Mouse (Mus musculus) limb, embryonic 14.5 days (tissue): ENCODE data around the gene Zfp78. TPM values are rescaled to one million over a fixed set of nuclear protein-coding genes. Genes with fewer than 3 reads are reported as not detected.

ENCODE experiments used
- ATAC-seq: fragments of 200-750 bp; cut with Nextera tagmentation; 2 replicates; pipeline ENCODE4 v1.8.0; 2017; ENCODE audit warnings: low read depth, moderate number of reproducible peaks, moderate TSS enrichment; ENCODE audit not compliant: low FRiP score
- DNase-seq: peaks from one replicate; pipeline ENCODE4 v3.0.0-alpha.2; 2015; ENCODE audit warnings: low spot score
- H3K27ac ChIP-seq: fragments of 300-500 bp; sonication (generic); replicated peaks from 2 replicates; pipeline ENCODE4 v1.5.1; 2014; ENCODE audit warnings: low read depth, mild to moderate bottlenecking, low read length, moderate library complexity, mixed read lengths
- H3K27me3 ChIP-seq: fragments of 300-500 bp; sonication (generic); 2 replicates; pipeline ENCODE4 v1.6.1; 2014; ENCODE audit warnings: low read length, mixed read lengths; ENCODE audit not compliant: control insufficient read depth, insufficient read depth
- H3K36me3 ChIP-seq: fragments of 300-500 bp; sonication (generic); 2 replicates; pipeline ENCODE4 v1.6.1; 2014; ENCODE audit warnings: mild to moderate bottlenecking, low read length, moderate library complexity, mixed read lengths; ENCODE audit not compliant: control insufficient read depth, insufficient read depth
- H3K4me1 ChIP-seq: fragments of 300-500 bp; sonication (generic); 2 replicates; pipeline ENCODE4 v1.6.1; 2014; ENCODE audit warnings: antibody characterized with exemption, low read length, mixed read lengths; ENCODE audit not compliant: control insufficient read depth, insufficient read depth
- H3K4me2 ChIP-seq: fragments of 300-500 bp; sonication (generic); replicated peaks from 2 replicates; pipeline ENCODE4 v1.6.1; 2014; ENCODE audit warnings: low read depth, mild to moderate bottlenecking, low read length, moderate library complexity; ENCODE audit not compliant: severe bottlenecking
- H3K4me3 ChIP-seq: fragments of 300-500 bp; sonication (generic); replicated peaks from 2 replicates; pipeline ENCODE4 v1.5.1; 2014; ENCODE audit warnings: low read length
- H3K9ac ChIP-seq: fragments of 300-500 bp; sonication (generic); 2 replicates; pipeline ENCODE4 v1.6.1; 2014; ENCODE audit warnings: mild to moderate bottlenecking, low read depth, low read length, moderate library complexity; ENCODE audit not compliant: severe bottlenecking
- H3K9me3 ChIP-seq: fragments of 300-500 bp; sonication (generic); 2 replicates; pipeline ENCODE4 v1.6.1; 2016; ENCODE audit warnings: low read length; ENCODE audit not compliant: control insufficient read depth
- POLR2A ChIP-seq: fragments of 200-500 bp; IDR thresholded peaks from 2 replicates; pipeline ENCODE4 v1.8.0; 2012; ENCODE audit warnings: inconsistent platforms, mild to moderate bottlenecking, moderate library complexity, borderline replicate concordance; ENCODE audit not compliant: insufficient read depth, insufficient read length; ENCODE audit errors: extremely low read depth
- WGBS: fragments of 180-500 bp; shearing (Covaris S2); extraction: QIAGEN DNeasy Blood & Tissue Kit; methylation state at CpG from one replicate; pipeline ENCODE4 v1.1.7; 2014; 5-methylcytosine and 5-hydroxymethylcytosine counted together
- polyA plus RNA-seq, 2 experiments: library from polyadenylated mRNA; depleted of rRNA in 1 of 2; stranded (reverse) in 1 of 2; unstranded in 1 of 2; fragments of >200 nt; fragmentation: Nextera tagmentation in 1 of 2; extraction: Ambion mirVana in 1 of 2; gene quantifications; 2 replicates each; pipeline versions ENCODE4 v1.2.1 to v1.2.3; 2012 to 2014

Zfp78 gene
- polyA plus RNA-seq (2012; rRNA removed): 1.1 and 2.1 TPM in 2 replicates
- polyA plus RNA-seq (2014; fragmentation: Nextera tagmentation; extraction: Ambion mirVana): 2.8 and 3.4 TPM in 2 replicates

DNA sequence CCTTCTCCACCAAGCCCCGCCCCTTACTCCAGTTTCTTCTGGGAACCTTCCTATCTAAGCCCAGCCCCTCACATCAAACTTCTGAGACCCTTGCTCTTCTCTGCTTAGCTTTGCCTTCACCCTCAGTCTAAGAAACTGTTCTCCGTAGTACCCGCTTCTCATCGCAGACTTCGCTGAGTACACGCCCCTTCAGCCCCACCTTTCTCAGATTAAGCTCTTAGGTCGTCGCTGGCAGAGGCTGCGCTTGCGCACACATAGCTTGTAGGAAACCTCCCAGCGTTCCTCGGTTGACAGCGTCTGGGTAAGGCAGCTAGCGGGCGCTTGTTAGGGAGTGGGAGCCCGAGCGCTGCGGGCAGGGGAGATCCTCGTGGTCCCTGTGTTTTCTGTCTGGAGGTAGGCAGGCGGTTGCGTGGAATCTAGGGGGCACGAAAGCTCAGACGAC lies at the start of gene Zfp78:
Gene Zfp78, plus strand, starts transcription at position 234 of the 442 bp plus-strand sequence.
- H3K36me3 ChIP-seq: no peaks in the 10 kb centered on the region
- WGBS: under 1% methylated on average over 23 of the region's 23 CpGs
- H3K27ac ChIP-seq: peak within 1 kb of the TSS; percentile 78
- ATAC-seq (peak; percentile 83), DNase-seq (peak; percentile 97)
- H3K4me3 ChIP-seq: peak within 1 kb of the TSS; percentile 48
- H3K9me3 ChIP-seq: no peaks in the 10 kb centered on the region
- peaks cover 12% of the 10 kb centered on the region for H3K4me1 ChIP-seq
- H3K9ac ChIP-seq: peak within 1 kb of the TSS; percentile 53
- TF ChIP-seq POLR2A: 0 out of 2 replicates have a peak, but pooled peaks have one; percentile 37
- peak within 1 kb of the TSS; percentile 73 for H3K4me2 ChIP-seq
- no peaks in the 10 kb centered on the region for H3K27me3 ChIP-seq

DNA sequence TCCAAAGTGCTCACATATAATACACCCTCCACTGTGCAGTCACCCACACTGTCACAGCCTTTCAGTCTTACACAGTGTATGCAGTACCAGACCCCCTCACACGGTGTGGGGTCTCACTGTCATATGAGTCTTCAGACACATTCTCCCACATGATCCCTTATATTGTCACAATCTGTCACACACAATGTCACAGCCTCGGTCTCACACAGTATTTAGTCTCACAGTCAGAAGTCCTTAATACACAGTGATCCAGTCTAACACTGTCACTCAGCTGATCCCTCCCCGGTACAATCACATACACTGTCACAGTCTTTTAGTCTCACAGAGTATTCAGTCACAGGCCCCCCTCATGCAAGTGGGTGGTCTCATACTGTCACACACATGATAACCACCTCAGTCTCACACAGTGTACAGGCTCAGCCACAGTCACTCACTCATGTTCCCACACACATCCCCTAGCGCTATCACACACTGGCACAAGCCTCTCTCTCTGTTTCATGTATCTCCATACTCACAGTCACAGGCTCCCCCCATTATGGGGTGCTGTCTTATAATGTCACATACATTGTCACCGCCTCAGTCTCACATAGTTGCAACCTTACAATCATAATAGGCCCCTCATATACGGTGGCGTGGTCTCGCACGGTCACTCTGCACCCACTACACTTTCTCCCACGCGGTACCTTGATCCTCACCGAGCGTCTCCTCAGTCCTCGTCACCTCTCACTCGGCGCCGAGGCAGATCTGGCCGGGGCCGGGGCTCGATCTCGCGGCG lies 32.4 kb upstream of the Zfp78 start:
- no peaks in the 10 kb centered on the region for H3K27me3 ChIP-seq
- peak overlapping the region; percentile 65 for H3K4me3 ChIP-seq
- peak overlapping the region; percentile 88 for H3K9ac ChIP-seq
- H3K4me2 ChIP-seq: peak overlapping the region; percentile 78
- DNase-seq: no peak
- H3K9me3 ChIP-seq: no peaks in the 10 kb centered on the region
- peak overlapping the region; percentile 83 for H3K27ac ChIP-seq
- no peak for TF ChIP-seq POLR2A
- peaks cover 10% of the 10 kb centered on the region for H3K36me3 ChIP-seq
- peaks cover 8% of the 10 kb centered on the region for H3K4me1 ChIP-seq
- peak; percentile 56 for ATAC-seq
- WGBS: 17% methylated on average over 23 of the region's 23 CpGs

DNA sequence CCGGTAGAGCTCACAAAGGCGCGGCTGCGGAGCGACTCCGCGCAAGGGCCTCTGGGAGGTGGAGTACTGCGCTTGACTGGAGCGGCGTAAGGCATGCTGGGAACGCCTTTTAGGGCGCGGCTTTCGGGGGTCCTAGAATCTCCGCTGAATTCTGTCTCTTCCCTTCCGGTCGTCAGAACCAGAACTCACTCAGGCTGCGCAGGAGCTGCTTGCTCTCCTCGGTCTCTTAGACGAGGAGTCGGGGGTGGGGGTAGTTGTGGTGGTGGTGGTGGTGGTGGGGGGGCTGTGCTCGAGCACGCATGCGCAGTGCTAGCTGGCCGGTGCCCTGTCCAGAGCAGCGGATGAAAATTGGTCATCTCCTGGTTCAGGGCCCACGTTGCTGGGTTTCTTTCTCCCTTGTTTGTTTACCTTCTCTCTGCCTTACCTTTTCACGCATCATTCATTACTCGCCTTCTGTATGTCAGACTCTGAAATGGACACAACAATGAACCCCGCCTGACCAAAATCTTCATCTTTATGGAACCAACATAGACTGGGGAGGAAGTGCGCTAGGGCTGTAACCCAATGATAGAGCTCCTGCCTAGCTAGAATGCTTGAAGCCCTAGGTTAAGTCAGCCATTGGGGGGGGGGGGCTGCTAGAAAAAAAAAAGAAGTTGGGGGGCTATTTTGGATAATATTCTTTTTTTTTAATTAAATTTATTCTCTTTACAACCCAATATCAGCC lies 31.7 kb upstream of the Zfp78 start, which contains the start of gene Zfp583:
Gene Zfp583, minus strand, starts transcription at position 53 of the 724 bp plus-strand sequence.
- no peak for TF ChIP-seq POLR2A
- Histone ChIP-seq H3K27me3 (no peaks in the 10 kb centered on the region), H3K4me2 (peak within 1 kb of the TSS; percentile 78), H3K4me3 (peak within 1 kb of the TSS; percentile 65), H3K27ac (peak within 1 kb of the TSS; percentile 83), H3K9ac (peak within 1 kb of the TSS; percentile 88), H3K9me3 (no peaks in the 10 kb centered on the region), H3K4me1 (peaks cover 8% of the 10 kb centered on the region), H3K36me3 (peaks cover 10% of the 10 kb centered on the region)
- DNase-seq: peak; percentile 92
- 5% methylated on average over 28 of the region's 31 CpGs for WGBS
- ATAC-seq: peak; percentile 97

DNA sequence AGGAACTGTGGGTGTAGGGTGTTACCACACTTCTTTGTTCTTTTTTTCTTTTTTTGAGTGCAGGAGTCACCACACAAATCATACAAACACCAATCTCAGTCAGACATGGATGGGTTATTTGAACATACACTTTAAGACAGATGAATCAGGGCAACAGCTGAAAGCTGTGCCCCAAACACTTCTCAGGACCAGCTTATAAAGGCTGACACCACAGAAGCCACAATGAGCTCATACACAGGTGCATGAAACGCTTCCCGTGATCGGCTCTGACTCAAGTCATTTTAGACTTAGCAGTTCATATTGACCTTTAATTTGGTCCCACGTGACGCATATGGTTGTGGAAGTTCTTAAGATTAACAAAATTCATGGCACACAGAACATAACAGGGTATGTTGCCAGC lies 23.2 kb upstream of the Zfp78 start:
- Histone ChIP-seq H3K4me2 (no peak overlapping the region), H3K9ac (no peak overlapping the region), H3K27ac (no peak overlapping the region), H3K4me1 (peaks cover 4% of the 10 kb centered on the region; the same call in 1 of the 2 replicates), H3K9me3 (no peaks in the 10 kb centered on the region), H3K36me3 (no peaks in the 10 kb centered on the region), H3K27me3 (no peaks in the 10 kb centered on the region), H3K4me3 (no peak overlapping the region)
- DNase-seq (no peak), ATAC-seq (no peak)
- no peak for TF ChIP-seq POLR2A
- 79% methylated on average over 5 of the region's 5 CpGs for WGBS

DNA sequence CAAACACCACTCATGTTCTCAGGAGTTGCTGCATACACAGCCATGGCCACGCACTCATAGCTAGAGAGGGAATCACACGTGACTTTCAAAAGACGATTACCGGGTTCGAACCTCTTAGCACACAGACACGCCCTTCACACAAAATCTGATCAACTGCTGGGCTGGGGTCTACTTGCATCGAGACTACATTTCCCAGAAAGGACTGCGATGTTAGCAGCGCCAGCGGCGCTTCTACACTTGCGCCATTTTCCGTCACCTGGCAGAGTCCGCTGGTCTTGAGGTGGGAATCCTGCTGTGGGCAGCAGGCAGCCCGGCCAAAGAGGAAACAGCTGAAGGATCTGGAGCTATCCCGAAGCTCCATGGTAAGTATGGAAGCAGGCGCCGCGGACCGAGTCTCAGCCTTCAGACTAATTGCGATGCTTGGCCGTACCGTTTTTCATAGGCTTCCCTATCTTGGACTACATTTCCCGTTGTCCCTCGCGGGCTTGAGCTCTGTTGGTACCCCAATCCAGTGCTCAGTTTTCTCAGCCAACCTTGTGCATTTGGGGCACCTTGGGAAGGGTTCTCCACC lies 19.5 kb upstream of the Zfp78 start, which contains the start of gene Gm3854:
Gene Gm3854, plus strand, starts transcription at position 259 of the 571 bp plus-strand sequence.
- Histone ChIP-seq H3K4me1 (peaks cover 4% of the 10 kb centered on the region; the same call in 1 of the 2 replicates), H3K9ac (peak within 1 kb of the TSS; percentile 59), H3K27me3 (no peaks in the 10 kb centered on the region), H3K36me3 (no peaks in the 10 kb centered on the region), H3K4me2 (peak within 1 kb of the TSS; percentile 43), H3K4me3 (peak within 1 kb of the TSS; percentile 56), H3K9me3 (no peaks in the 10 kb centered on the region), H3K27ac (0 out of 2 replicates have a peak within 1 kb of the TSS, but pooled peaks have one; percentile 34)
- WGBS: 1% methylated on average over 26 of the region's 26 CpGs
- DNase-seq (peak; percentile 86), ATAC-seq (peak; percentile 94)
- no peak for TF ChIP-seq POLR2A
